Mouse (Mus musculus): ENCODE measurements around the gene Ttll11. TPM values are rescaled to one million over a fixed set of nuclear protein-coding genes. Genes with fewer than 3 reads are reported as not detected.

The Ttll11 gene
- polyA plus RNA-seq, 1 experiment: 0.01 TPM

- H3K4me3 ChIP-seq (replicated peaks): no peak overlapping the region
- no peaks in the 10 kb centered on the region for H3K4me1 ChIP-seq (ENCODE audit: control insufficient read depth)
- TF ChIP-seq TAL1 (IDR thresholded peaks at IDR 0.05; ENCODE audit: low read length) (no peak), GATA1 (IDR thresholded peaks at IDR 0.05; ENCODE audit: low read length) (no peak)
- no peaks in the 10 kb centered on the region for H3K9me3 ChIP-seq (ENCODE audit: control insufficient read depth, low read length)
- no peaks in the 10 kb centered on the region for H3K27me3 ChIP-seq (ENCODE audit: control insufficient read depth)
- H3K36me3 ChIP-seq (ENCODE audit: control insufficient read depth): no peaks in the 10 kb centered on the region
These were observed 122.8 kb downstream of the Ttll11 start for GRCm38 (mm10) chr2:35856901-35857300.

- no peaks in the 10 kb centered on the region for H3K27me3 ChIP-seq (ENCODE audit: control insufficient read depth)
- TF ChIP-seq GATA1 (IDR thresholded peaks at IDR 0.05; ENCODE audit: low read length) (no peak), TAL1 (IDR thresholded peaks at IDR 0.05; ENCODE audit: low read length) (no peak)
- H3K36me3 ChIP-seq (ENCODE audit: control insufficient read depth): no peaks in the 10 kb centered on the region
- no peaks in the 10 kb centered on the region for H3K4me1 ChIP-seq (ENCODE audit: control insufficient read depth)
- H3K4me3 ChIP-seq (replicated peaks): no peak overlapping the region
- no peaks in the 10 kb centered on the region for H3K9me3 ChIP-seq (ENCODE audit: control insufficient read depth, low read length)
These were observed 124.8 kb downstream of the Ttll11 start for GRCm38 (mm10) chr2:35854877-35855276.

- no peaks in the 10 kb centered on the region for H3K9me3 ChIP-seq (ENCODE audit: control insufficient read depth, low read length)
- no peaks in the 10 kb centered on the region for H3K36me3 ChIP-seq (ENCODE audit: control insufficient read depth)
- no peaks in the 10 kb centered on the region for H3K27me3 ChIP-seq (ENCODE audit: control insufficient read depth)
- H3K4me3 ChIP-seq (replicated peaks): no peak overlapping the region
- TF ChIP-seq GATA1 (IDR thresholded peaks at IDR 0.05; ENCODE audit: low read length) (no peak), TAL1 (IDR thresholded peaks at IDR 0.05; ENCODE audit: low read length) (no peak)
- H3K4me1 ChIP-seq (ENCODE audit: control insufficient read depth): no peaks in the 10 kb centered on the region
These were observed 126.7 kb downstream of the Ttll11 start for GRCm38 (mm10) chr2:35852971-35853370.

- no peaks in the 10 kb centered on the region for H3K9me3 ChIP-seq (ENCODE audit: control insufficient read depth, low read length)
- H3K4me1 ChIP-seq (ENCODE audit: control insufficient read depth): no peaks in the 10 kb centered on the region
- no peaks in the 10 kb centered on the region for H3K27me3 ChIP-seq (ENCODE audit: control insufficient read depth)
- TF ChIP-seq GATA1 (IDR thresholded peaks at IDR 0.05; ENCODE audit: low read length) (no peak), TAL1 (IDR thresholded peaks at IDR 0.05; ENCODE audit: low read length) (no peak)
- H3K36me3 ChIP-seq (ENCODE audit: control insufficient read depth): no peaks in the 10 kb centered on the region
- H3K4me3 ChIP-seq (replicated peaks): no peak overlapping the region
These were observed 127.6 kb downstream of the Ttll11 start for GRCm38 (mm10) chr2:35852164-35852509.

- Histone ChIP-seq H3K4me3 (replicated peaks) (no peak overlapping the region), H3K36me3 (ENCODE audit: control insufficient read depth) (no peaks in the 10 kb centered on the region), H3K9me3 (ENCODE audit: control insufficient read depth, low read length) (no peaks in the 10 kb centered on the region), H3K27me3 (ENCODE audit: control insufficient read depth) (no peaks in the 10 kb centered on the region), H3K4me1 (ENCODE audit: control insufficient read depth) (no peaks in the 10 kb centered on the region)
- TF ChIP-seq GATA1 (IDR thresholded peaks at IDR 0.05; ENCODE audit: low read length) (no peak), TAL1 (IDR thresholded peaks at IDR 0.05; ENCODE audit: low read length) (no peak)
These were observed 128.1 kb downstream of the Ttll11 start for GRCm38 (mm10) chr2:35851420-35852163.

- no peak overlapping the region for H3K4me3 ChIP-seq (replicated peaks)
- no peaks in the 10 kb centered on the region for H3K9me3 ChIP-seq (ENCODE audit: control insufficient read depth, low read length)
- no peaks in the 10 kb centered on the region for H3K27me3 ChIP-seq (ENCODE audit: control insufficient read depth)
- no peaks in the 10 kb centered on the region for H3K36me3 ChIP-seq (ENCODE audit: control insufficient read depth)
- no peaks in the 10 kb centered on the region for H3K4me1 ChIP-seq (ENCODE audit: control insufficient read depth)
- TF ChIP-seq TAL1 (IDR thresholded peaks at IDR 0.05; ENCODE audit: low read length): no peak
- TF ChIP-seq GATA1 (IDR thresholded peaks at IDR 0.05; ENCODE audit: low read length): no peak
These were observed 130.0 kb downstream of the Ttll11 start for GRCm38 (mm10) chr2:35849632-35850230.

GRCm38 (mm10) chr2:35845611-35846504 is 133.9 kb downstream of the Ttll11 start:
- Histone ChIP-seq H3K36me3 (ENCODE audit: control insufficient read depth) (no peaks in the 10 kb centered on the region), H3K4me1 (ENCODE audit: control insufficient read depth) (no peaks in the 10 kb centered on the region), H3K27me3 (ENCODE audit: control insufficient read depth) (no peaks in the 10 kb centered on the region), H3K9me3 (ENCODE audit: control insufficient read depth, low read length) (no peaks in the 10 kb centered on the region), H3K4me3 (replicated peaks) (no peak overlapping the region)
- no peak for TF ChIP-seq GATA1 (IDR thresholded peaks at IDR 0.05; ENCODE audit: low read length)
- TF ChIP-seq TAL1 (IDR thresholded peaks at IDR 0.05; ENCODE audit: low read length): no peak

GRCm38 (mm10) chr2:35843896-35844690 is 135.6 kb downstream of the Ttll11 start:
- TF ChIP-seq GATA1 (IDR thresholded peaks at IDR 0.05; ENCODE audit: low read length): no peak
- no peak for TF ChIP-seq TAL1 (IDR thresholded peaks at IDR 0.05; ENCODE audit: low read length)

More at GRCm38 (mm10) chr2:35843896-35844690, 135.6 kb downstream of the Ttll11 start:
- H3K36me3 ChIP-seq (ENCODE audit: control insufficient read depth): no peaks in the 10 kb centered on the region
- H3K4me3 ChIP-seq (replicated peaks): no peak overlapping the region
- no peaks in the 10 kb centered on the region; the same call in 1 of the 2 replicates for H3K4me1 ChIP-seq (ENCODE audit: control insufficient read depth)
- H3K9me3 ChIP-seq (ENCODE audit: control insufficient read depth, low read length): no peaks in the 10 kb centered on the region
- H3K27me3 ChIP-seq (ENCODE audit: control insufficient read depth): no peaks in the 10 kb centered on the region
